Mouse (Mus musculus) neural tube, embryonic 11.5 days (tissue): ENCODE measurements around the gene T. TPM values are rescaled to one million over a fixed set of nuclear protein-coding genes. Genes with fewer than 3 reads are reported as not detected.

Experiments used
- ATAC-seq: fragments of 200-750 bp; cut with Nextera tagmentation; 2 replicates; pipeline ENCODE4 v1.8.0; 2017; ENCODE audit warnings: moderate number of reproducible peaks, mild to moderate bottlenecking, moderate TSS enrichment, moderate library complexity; ENCODE audit not compliant: insufficient read depth, low FRiP score, low TSS enrichment
- DNase-seq: peaks from one replicate; pipeline ENCODE4 v3.0.0-alpha.2; 2015; ENCODE audit warnings: low spot score
- H3K27ac ChIP-seq: fragments of 300-500 bp; sonication (generic); 2 replicates; pipeline ENCODE4 v1.5.1; 2014; ENCODE audit warnings: low read depth, mild to moderate bottlenecking, low read length
- H3K27me3 ChIP-seq: fragments of 300-500 bp; sonication (generic); 2 replicates; pipeline ENCODE4 v1.6.1; 2014; ENCODE audit warnings: mild to moderate bottlenecking, low read length, mixed read lengths; ENCODE audit not compliant: control insufficient read depth, insufficient read depth
- H3K36me3 ChIP-seq: fragments of 300-500 bp; sonication (generic); 2 replicates; pipeline ENCODE4 v1.6.1; 2014; ENCODE audit warnings: mild to moderate bottlenecking, low read length, moderate library complexity, mixed read lengths; ENCODE audit not compliant: control insufficient read depth, insufficient read depth
- H3K4me1 ChIP-seq: fragments of 300-500 bp; sonication (generic); 2 replicates; pipeline ENCODE4 v1.6.1; 2014; ENCODE audit warnings: low read length, mixed read lengths; ENCODE audit not compliant: control insufficient read depth, insufficient read depth
- H3K4me2 ChIP-seq: fragments of 300-500 bp; sonication (generic); 2 replicates; pipeline ENCODE4 v1.6.1; 2014; ENCODE audit warnings: low read depth, mild to moderate bottlenecking, moderate library complexity
- H3K4me3 ChIP-seq: fragments of 300-500 bp; sonication (generic); 2 replicates; pipeline ENCODE4 v1.5.1; 2014; ENCODE audit warnings: low read depth, low read length
- H3K9ac ChIP-seq: fragments of 300-500 bp; sonication (generic); 2 replicates; pipeline ENCODE4 v1.6.1; 2014; ENCODE audit warnings: mild to moderate bottlenecking, low read length
- H3K9me3 ChIP-seq: fragments of 300-500 bp; sonication (generic); 2 replicates; pipeline ENCODE4 v1.6.1; 2016; ENCODE audit warnings: low read length; ENCODE audit not compliant: control insufficient read depth
- WGBS: fragments of 180-500 bp; shearing (Covaris S2); extraction: QIAGEN DNeasy Blood & Tissue Kit; methylation state at CpG from one replicate; pipeline ENCODE4 v1.1.7; 2014; 5-methylcytosine and 5-hydroxymethylcytosine counted together
- polyA plus RNA-seq: library from polyadenylated mRNA; unstranded; fragments of >200 nt; fragmentation: Nextera tagmentation; extraction: Ambion mirVana; gene quantifications from 2 replicates; pipeline ENCODE4 v1.2.1, GENCODE M21; 2014

The T gene
- polyA plus RNA-seq, 1 experiment from 2014 or later, result 2.1 TPM

DNA sequence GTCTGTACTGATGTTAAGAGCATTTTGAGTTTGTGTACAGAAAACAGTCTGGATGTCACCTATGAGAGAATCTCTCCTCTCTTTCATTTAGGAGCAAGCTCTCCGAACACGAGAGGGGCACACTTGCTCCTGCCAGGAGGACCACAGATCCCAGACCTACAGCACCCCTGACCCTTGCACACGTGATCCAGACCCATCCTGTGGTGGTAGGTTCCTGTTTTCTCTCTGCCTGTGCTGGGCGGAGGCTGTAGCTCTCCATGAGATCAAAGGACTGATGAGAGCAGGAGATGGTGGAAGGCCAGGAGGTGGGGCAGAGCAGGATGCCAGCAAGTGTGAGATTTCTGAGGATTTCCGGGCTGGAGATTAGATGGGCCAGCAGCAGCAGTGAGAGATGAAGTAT lies 12.7 kb upstream of the T start:
- DNase-seq (no peak), ATAC-seq (no peak)
- Histone ChIP-seq H3K4me3 (no peak overlapping the region), H3K4me2 (no peak overlapping the region), H3K4me1 (no peaks in the 10 kb centered on the region), H3K27ac (no peak overlapping the region), H3K9ac (no peak overlapping the region), H3K36me3 (no peaks in the 10 kb centered on the region), H3K9me3 (no peaks in the 10 kb centered on the region), H3K27me3 (no peaks in the 10 kb centered on the region)
- 26% methylated on average over 5 of the region's 5 CpGs for WGBS

DNA sequence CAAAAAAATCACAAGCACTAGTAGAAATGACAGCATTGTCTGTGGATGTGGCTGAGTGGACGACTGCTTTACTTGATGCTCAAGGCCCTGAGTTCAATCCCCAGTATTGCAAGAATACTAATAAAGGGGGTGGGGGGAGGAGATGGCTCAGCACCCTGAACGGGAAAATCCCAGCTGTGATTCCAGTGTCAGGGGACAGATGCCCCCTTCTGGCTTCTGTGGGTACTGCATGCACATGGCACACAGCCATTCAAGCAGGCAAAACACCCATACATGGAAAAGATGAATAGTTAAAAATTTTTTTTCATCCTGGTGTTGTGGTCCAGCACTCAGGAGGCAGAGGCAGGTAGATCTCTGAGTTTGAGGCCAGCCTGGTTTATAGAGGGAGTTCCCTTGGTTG lies 10.9 kb upstream of the T start:
- Histone ChIP-seq H3K27me3 (no peaks in the 10 kb centered on the region; the same call in 1 of the 2 replicates), H3K4me2 (no peak overlapping the region), H3K4me1 (no peaks in the 10 kb centered on the region), H3K9ac (no peak overlapping the region), H3K4me3 (no peak overlapping the region), H3K9me3 (no peaks in the 10 kb centered on the region), H3K27ac (no peak overlapping the region), H3K36me3 (no peaks in the 10 kb centered on the region)
- 53% methylated on average over 2 of the region's 2 CpGs for WGBS
- no peak for ATAC-seq
- DNase-seq, result no peak

DNA sequence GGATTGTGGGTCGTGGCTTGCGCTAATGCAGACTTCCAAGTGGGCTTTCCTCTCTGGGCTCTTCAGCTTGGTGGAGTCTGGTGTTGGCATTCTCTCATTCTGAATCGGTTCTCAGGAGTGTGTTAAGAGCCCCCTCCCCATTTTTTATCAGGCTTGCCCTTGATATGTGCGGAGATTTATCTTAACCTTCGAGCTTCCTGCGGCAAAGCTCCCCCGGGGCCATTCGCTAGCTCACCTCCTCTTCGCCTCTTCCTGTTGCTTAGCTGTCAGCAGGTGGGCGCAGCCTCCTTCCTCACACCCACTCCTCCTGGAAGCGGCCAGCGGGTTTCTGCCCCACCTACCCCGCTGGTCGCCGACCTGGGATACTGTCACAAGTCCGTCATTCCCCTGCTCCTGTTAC lies 4.8 kb upstream of the T start:
- no peak for DNase-seq
- Histone ChIP-seq H3K27me3 (peaks cover 59% of the 10 kb centered on the region), H3K36me3 (no peaks in the 10 kb centered on the region), H3K9ac (no peak overlapping the region), H3K4me3 (no peak overlapping the region), H3K9me3 (no peaks in the 10 kb centered on the region), H3K4me2 (no peak overlapping the region), H3K4me1 (peaks cover 3% of the 10 kb centered on the region; the same call in 1 of the 2 replicates), H3K27ac (no peak overlapping the region)
- ATAC-seq, result no peak
- WGBS, result under 1% methylated on average over 16 of the region's 16 CpGs

DNA sequence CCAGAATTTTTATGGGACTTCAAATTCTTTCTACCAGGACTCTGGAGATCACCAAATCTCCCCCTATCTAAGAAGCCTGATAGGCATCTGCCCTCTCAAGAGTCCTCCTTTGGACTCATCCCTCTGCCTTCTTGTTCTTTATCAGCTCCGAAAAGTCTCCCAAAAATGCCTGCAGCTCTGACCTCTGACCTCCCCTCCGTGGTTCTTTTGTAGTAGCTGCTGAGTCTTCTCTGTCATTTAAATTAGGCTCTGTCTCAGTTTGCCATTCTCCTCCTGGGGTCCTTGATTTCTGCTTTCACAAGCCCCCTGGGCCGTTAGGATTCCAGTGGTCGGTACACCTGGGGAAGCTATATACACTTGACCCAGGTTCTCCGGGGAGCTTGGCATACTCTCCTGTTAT lies 4.3 kb upstream of the T start:
- H3K4me2 ChIP-seq, result no peak overlapping the region
- no peak overlapping the region for H3K27ac ChIP-seq
- ATAC-seq, result no peak
- H3K9ac ChIP-seq, result no peak overlapping the region
- H3K4me3 ChIP-seq, result no peak overlapping the region
- H3K4me1 ChIP-seq, result peaks cover 3% of the 10 kb centered on the region; the same call in 1 of the 2 replicates
- 2% methylated on average over 5 of the region's 5 CpGs for WGBS
- no peak for DNase-seq
- no peaks in the 10 kb centered on the region for H3K36me3 ChIP-seq
- no peaks in the 10 kb centered on the region for H3K9me3 ChIP-seq
- H3K27me3 ChIP-seq, result peaks cover 64% of the 10 kb centered on the region

DNA sequence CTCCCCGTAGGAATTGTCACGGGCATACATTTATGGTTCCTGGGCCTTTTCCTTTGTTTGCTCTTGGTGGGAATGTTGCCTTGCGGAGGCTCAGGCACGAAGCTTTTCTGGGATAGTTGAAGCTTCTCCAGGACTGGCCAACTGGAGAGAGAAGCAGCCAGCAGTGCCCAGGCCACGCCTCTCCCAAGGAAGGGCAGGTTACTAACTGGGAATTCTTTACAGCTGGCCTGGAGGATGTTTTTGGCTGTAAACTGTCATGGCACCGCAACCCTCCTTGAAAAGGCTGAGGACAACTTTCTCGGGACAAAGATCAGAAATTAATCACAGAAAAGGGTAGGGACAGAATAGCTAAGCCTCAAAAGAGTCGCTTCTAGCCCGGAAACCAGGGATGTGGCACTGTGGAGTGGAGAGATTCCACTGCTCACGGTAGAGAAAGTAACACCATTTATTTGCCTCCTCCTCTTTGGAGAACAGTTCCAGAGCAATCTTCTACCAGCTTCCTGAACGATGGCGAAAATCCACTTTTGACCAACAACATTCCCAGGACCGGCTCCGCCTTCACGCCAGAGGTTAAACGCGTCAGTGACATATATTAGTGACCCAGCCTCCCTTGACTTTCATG lies 1.9 kb upstream of the T start:
- no peak overlapping the region for H3K4me3 ChIP-seq
- under 1% methylated on average over 17 of the region's 17 CpGs for WGBS
- no peaks in the 10 kb centered on the region for H3K36me3 ChIP-seq
- peaks cover 3% of the 10 kb centered on the region; the same call in 1 of the 2 replicates for H3K4me1 ChIP-seq
- H3K9me3 ChIP-seq, result no peaks in the 10 kb centered on the region
- no peak for DNase-seq
- no peak overlapping the region for H3K9ac ChIP-seq
- H3K27ac ChIP-seq, result no peak overlapping the region
- H3K4me2 ChIP-seq, result no peak overlapping the region
- ATAC-seq, result no peak
- H3K27me3 ChIP-seq, result peaks cover 87% of the 10 kb centered on the region

DNA sequence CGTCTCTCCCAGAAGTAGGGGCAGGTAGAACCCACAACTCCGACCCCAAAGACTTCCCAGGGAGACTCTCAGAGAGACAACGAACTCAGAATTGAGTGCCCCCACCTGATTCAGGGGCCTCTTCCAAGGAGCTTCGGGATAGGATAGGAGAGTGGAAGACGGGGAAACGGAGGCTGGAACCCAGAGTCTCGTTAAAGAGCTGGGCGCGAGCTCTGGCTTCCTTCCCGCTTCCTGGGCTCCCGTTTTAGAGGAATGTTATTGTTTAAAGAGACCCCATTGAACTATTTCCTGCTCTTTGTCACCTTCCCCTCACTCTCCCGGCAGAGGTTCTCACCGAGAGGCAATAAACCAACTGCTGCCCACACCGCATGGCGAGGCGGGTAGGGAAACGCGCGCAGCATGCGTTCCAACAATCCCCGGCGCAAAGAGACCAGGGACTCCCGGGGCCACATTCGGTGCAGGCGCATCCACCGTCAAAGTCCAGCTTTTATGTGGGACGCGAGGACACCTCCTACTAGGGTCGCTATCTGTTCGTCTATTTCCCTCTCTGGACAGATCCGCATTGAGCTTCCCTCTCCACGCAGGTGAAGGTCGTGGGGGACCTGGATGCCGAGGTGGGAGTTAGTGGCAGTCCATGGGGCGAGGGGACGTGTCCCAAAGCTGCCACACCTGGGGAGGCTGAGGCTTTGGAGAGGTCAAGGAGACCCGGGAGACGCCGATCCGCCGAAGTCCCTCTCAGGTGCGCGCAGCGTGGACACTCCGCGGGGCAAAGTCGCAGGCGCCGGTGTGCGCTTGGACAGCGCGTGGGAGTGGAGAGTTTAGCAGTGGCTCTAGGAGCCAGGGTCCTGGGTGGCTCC lies 874 bp upstream of the T start:
- no peaks in the 10 kb centered on the region for H3K9me3 ChIP-seq
- no peak overlapping the region for H3K9ac ChIP-seq

DNA sequence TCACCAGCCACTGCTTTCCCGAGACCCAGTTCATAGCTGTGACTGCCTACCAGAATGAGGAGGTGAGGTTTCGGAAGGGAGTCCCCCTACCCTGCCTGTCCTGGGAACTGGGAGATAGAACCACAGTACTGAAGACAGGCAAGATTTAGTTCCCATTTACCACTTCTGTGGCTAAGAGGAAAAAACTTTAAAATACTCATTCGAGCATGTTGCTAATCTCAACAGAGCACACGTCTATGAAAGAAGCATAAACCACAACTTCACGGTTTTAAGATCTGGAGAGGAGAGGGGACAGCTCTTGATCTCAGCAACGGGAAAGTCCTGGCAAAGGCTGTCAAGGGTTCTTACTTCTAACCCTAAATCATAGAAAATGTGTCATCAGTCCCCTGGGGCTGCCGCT lies 2.0 kb downstream of the T start:
- Histone ChIP-seq H3K9ac (no peak overlapping the region), H3K9me3 (no peaks in the 10 kb centered on the region), H3K4me2 (no peak overlapping the region), H3K27ac (no peak overlapping the region), H3K27me3 (peaks cover 68% of the 10 kb centered on the region), H3K4me1 (no peaks in the 10 kb centered on the region; the same call in 1 of the 2 replicates), H3K36me3 (no peaks in the 10 kb centered on the region), H3K4me3 (no peak overlapping the region)
- 32% methylated on average over 7 of the region's 7 CpGs for WGBS
- ATAC-seq, result no peak
- DNase-seq, result no peak

More for the DNA sequence above, 874 bp upstream of the T start:
- peak overlapping the region; percentile 23 for H3K4me3 ChIP-seq
- WGBS, result under 1% methylated on average over 52 of the region's 52 CpGs
- ATAC-seq (no peak), DNase-seq (no peak)
- no peaks in the 10 kb centered on the region for H3K36me3 ChIP-seq
- H3K4me2 ChIP-seq, result peak overlapping the region; percentile 39
- peaks cover 3% of the 10 kb centered on the region; the same call in 1 of the 2 replicates for H3K4me1 ChIP-seq
- H3K27ac ChIP-seq, result no peak overlapping the region
- H3K27me3 ChIP-seq, result peaks cover 94% of the 10 kb centered on the region

DNA sequence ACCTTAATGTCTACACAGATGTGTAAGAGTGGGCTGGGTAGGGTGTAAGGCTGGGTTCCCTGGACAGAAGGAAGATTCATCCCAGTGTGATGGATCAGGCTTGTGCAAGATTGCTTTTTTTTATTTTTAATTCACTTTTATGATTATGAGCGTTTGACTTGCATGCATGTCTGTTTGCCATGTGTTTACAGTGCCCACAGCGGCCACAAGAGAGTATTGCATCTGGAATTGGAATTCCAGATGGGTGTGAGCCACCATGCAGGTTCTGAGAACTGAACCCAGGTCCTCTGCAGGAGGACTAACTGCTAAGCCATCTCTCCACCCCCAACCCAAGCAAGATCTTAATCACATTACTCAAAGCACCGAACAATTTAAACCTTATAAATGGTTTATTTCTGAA lies 9.8 kb downstream of the T start:
- ATAC-seq (no peak), DNase-seq (no peak)
- no peaks in the 10 kb centered on the region for H3K4me1 ChIP-seq
- no peak overlapping the region for H3K9ac ChIP-seq
- WGBS, result 65% methylated on average over 3 of the region's 3 CpGs
- no peaks in the 10 kb centered on the region for H3K9me3 ChIP-seq
- no peaks in the 10 kb centered on the region for H3K27me3 ChIP-seq
- H3K36me3 ChIP-seq, result no peaks in the 10 kb centered on the region
- H3K4me3 ChIP-seq, result no peak overlapping the region
- H3K27ac ChIP-seq, result no peak overlapping the region
- no peak overlapping the region for H3K4me2 ChIP-seq
